Mouse (Mus musculus) heart, postnatal 25 days (tissue): Measurements from ENCODE around the gene Tmem11. TPM values are rescaled to one million over a fixed set of nuclear protein-coding genes. Genes with fewer than 3 reads are reported as not detected.
"Not testable (repeated sequence)": the region's sequence is repeated elsewhere in the genome, so short reads cannot be mapped to it uniquely, and the experiment has no call there.

ENCODE experiments used
- DNase-seq: peaks from one replicate; pipeline ENCODE4 v3.0.0; 2022; ENCODE audit warnings: low spot score
- intact Hi-C: fragments of 180-260 bp; cut with DNase I; formaldehyde crosslinking; loops from one replicate; pipeline ENCODE4 v1.15.1; 2025
- total RNA-seq, 2 experiments: library from RNA; stranded (reverse); gene quantifications; 2 replicates each; pipeline ENCODE4 v1.2.3; 2021

Tmem11 gene
- total RNA-seq, 2 experiments from 2014 or later = 27.6 to 28.0 TPM

GRCm38 (mm10) chr11:60890286-60890685 is 11.2 kb upstream of the Tmem11 start:
- intact Hi-C loops = no loop called here

GRCm38 (mm10) chr11:60889861-60890260 is 10.8 kb upstream of the Tmem11 start:
- no peak for DNase-seq
- intact Hi-C loops = no loop called here

More at GRCm38 (mm10) chr11:60890286-60890685, 11.2 kb upstream of the Tmem11 start:
- DNase-seq = no peak

GRCm38 (mm10) chr11:60886986-60887385 is 7.9 kb upstream of the Tmem11 start:
- DNase-seq, intact Hi-C loops: not testable (repeated sequence)

GRCm38 (mm10) chr11:60882386-60882785 is 3.3 kb upstream of the Tmem11 start:
- intact Hi-C loops = no loop called here
- DNase-seq = no peak

GRCm38 (mm10) chr11:60880559-60880958 is 1.5 kb upstream of the Tmem11 start:
- intact Hi-C loops = no loop called here
- no peak for DNase-seq

GRCm38 (mm10) chr11:60879423-60879822 is 351 bp upstream of the Tmem11 start:
- DNase-seq = no peak
- intact Hi-C loops = loop anchor here (5.0 kb wide), 4 partner anchors 42 to 182 kb away; partner anchors contain the start of genes Flii, Llgl1, Mief2 and Smcr8

GRCm38 (mm10) chr11:60878056-60878612 is 938 bp downstream of the Tmem11 start:
- intact Hi-C loops = loop anchor here (5.0 kb wide), 4 partner anchors 41 to 181 kb away; partner anchors contain the start of genes Flii, Llgl1, Mief2 and Smcr8
- DNase-seq = no peak

- intact Hi-C loops = no loop called here
- DNase-seq = no peak
These were observed 6.0 kb downstream of the Tmem11 start for GRCm38 (mm10) chr11:60873101-60873500.

GRCm38 (mm10) chr11:60871409-60871808 is 7.7 kb downstream of the Tmem11 start:
- no peak for DNase-seq
- intact Hi-C loops = no loop called here

- intact Hi-C loops, DNase-seq: not testable (repeated sequence)
These were observed 9.6 kb downstream of the Tmem11 start for GRCm38 (mm10) chr11:60869471-60869870.

- no peak for DNase-seq
- intact Hi-C loops = no loop called here
These were observed 11.2 kb downstream of the Tmem11 start for GRCm38 (mm10) chr11:60867904-60868303.

GRCm38 (mm10) chr11:60867456-60867855 is 11.6 kb downstream of the Tmem11 start:
- no peak for DNase-seq
- intact Hi-C loops = no loop called here

- intact Hi-C loops = no loop called here
- DNase-seq = no peak
These were observed 13.1 kb downstream of the Tmem11 start for GRCm38 (mm10) chr11:60866021-60866420.

GRCm38 (mm10) chr11:60864916-60865315 is 14.2 kb downstream of the Tmem11 start:
- intact Hi-C loops = no loop called here
- DNase-seq = peak; percentile 11

GRCm38 (mm10) chr11:60864166-60864565 is 14.9 kb downstream of the Tmem11 start:
- intact Hi-C loops = no loop called here
- no peak for DNase-seq

- intact Hi-C loops = no loop called here
- DNase-seq = no peak
These were observed 15.9 kb downstream of the Tmem11 start for GRCm38 (mm10) chr11:60863196-60863595.

GRCm38 (mm10) chr11:60861993-60862392 is 17.1 kb downstream of the Tmem11 start:
- DNase-seq = no peak
- intact Hi-C loops = no loop called here

GRCm38 (mm10) chr11:60856587-60856986 is 22.5 kb downstream of the Tmem11 start:
- no peak for DNase-seq
- intact Hi-C loops = no loop called here

GRCm38 (mm10) chr11:60845415-60845814 is 33.7 kb downstream of the Tmem11 start:
- DNase-seq = no peak
- intact Hi-C loops = no loop called here

- DNase-seq = no peak
- intact Hi-C loops = no loop called here
These were observed 35.7 kb downstream of the Tmem11 start for GRCm38 (mm10) chr11:60843412-60843811.

GRCm38 (mm10) chr11:60841467-60842200 is 37.4 kb downstream of the Tmem11 start:
- no peak for DNase-seq

More at GRCm38 (mm10) chr11:60841467-60842200, 37.4 kb downstream of the Tmem11 start:
- intact Hi-C loops = no loop called here
